Mouse (Mus musculus) testis, adult 2 months (tissue): ENCODE results near the gene Fpgs.

Source experiments
- CTCF ChIP-seq: fragments of 200-500 bp; IDR thresholded peaks from 2 replicates; pipeline ENCODE4 v1.5.1; 2012; ENCODE audit warnings: low read depth, mild to moderate bottlenecking, inconsistent platforms, low read length, moderate library complexity; ENCODE audit not compliant: control insufficient read depth, insufficient read depth, insufficient replicate concordance
- POLR2A ChIP-seq: fragments of 200-500 bp; IDR thresholded peaks from 2 replicates; pipeline ENCODE4 v1.6.1; 2012; ENCODE audit warnings: low read depth, mild to moderate bottlenecking, inconsistent platforms, low read length, moderate library complexity; ENCODE audit not compliant: control insufficient read depth

- TF ChIP-seq POLR2A (no peak), CTCF (no peak)
Measured at GRCm38 (mm10) chr2:32736306-32736829, 32.4 kb upstream of the Fpgs start.
